ENCODE assay signal across 8 mouse cellular contexts in the genomic region with DNA sequence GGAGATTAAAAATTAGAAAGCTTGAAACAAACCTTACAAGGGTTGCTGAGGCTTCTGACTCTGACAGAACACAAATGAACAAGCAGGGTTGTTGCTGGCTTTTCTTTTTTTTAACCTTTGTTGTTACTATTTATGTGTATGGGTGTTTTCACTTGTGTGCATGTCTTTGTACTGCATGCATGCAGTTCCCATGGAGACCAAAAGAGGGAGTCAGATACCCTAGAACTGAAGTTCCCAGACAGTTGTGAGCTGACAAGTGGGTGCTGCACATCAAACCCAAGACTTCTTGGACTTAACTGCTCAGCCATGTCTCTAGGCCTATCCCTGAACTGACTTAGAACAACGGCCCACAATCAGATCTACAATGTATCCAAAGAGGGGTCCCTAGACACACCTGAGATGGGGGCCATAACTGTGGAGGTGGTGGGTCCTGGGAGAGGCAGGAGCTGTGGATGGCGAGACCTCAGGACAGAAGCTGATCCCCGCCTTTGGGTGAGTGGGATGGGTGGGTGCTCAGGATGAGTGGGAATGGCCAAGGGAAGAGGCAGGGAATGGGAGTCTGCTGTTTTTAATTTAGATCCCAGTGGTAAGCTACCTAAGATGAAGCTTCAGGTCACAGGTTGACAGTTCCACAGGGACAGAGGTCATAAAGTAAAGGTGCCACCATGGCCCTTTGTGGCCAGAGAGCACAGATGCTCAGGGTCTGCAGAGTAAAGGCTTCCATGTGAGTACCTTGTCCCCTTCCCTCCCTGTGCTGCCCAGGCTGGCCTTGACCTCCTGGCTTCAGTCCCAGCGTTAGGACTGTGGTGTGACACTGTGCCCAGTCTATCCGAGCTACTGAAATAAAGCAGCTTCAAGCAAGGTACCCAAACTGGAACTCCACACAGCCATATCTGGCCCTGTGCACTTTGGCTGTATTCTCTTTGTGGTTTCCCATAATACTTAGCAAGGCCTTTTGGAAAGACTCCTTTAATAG.
A peak's percentile ranks its signal among the peaks of the same experiment; 100 is the strongest.
DNase-seq lines count a peak whose midpoint lies in the region; ATAC-seq and TF ChIP-seq lines count a peak whose summit lies in the region.

No protein-coding gene starts in this region.

- H3K36me3 ChIP-seq in heart, embryonic 10.5 days = no peaks in the 10 kb centered on the region
- H3K36me3 ChIP-seq in liver, postnatal 0 days (replicated peaks; ENCODE audit: insufficient read depth, low read length) = no peaks in the 10 kb centered on the region

- no peak overlapping the region for H3K4me3 ChIP-seq in layer of hippocampus, adult 2 months
- peak overlapping the region; percentile 29; the same call in 1 of the 2 replicates for H3K4me3 ChIP-seq in heart, embryonic 10.5 days
- H3K4me3 ChIP-seq in liver, postnatal 0 days (ENCODE audit: low read depth, low read length) = no peak overlapping the region

- ATAC-seq in liver, postnatal 0 days = 0 out of 2 replicates have a peak, but pooled peaks have one; percentile 8

- WGBS in heart, embryonic 10.5 days = 81% methylated on average over 5 of the region's 5 CpGs
- 75% methylated on average over 5 of the region's 5 CpGs for WGBS in liver, postnatal 0 days (ENCODE audit: insufficient replicate concordance)

- no peaks in the 10 kb centered on the region for H3K27me3 ChIP-seq in heart, embryonic 10.5 days (ENCODE audit: insufficient read depth, poor library complexity, severe bottlenecking)
- H3K27me3 ChIP-seq in liver, postnatal 0 days (ENCODE audit: insufficient read depth, low read length) = no peaks in the 10 kb centered on the region

- DNase-seq in layer of hippocampus, adult 2 months (ENCODE audit: low spot score in 2 of 2) = no peak
- no peak for DNase-seq in layer of hippocampus, postnatal 25 days (ENCODE audit: extremely low spot score in 1 of 2, low spot score in 1 of 2)
- peak; percentile 73 for DNase-seq in R1 (ENCODE audit: low read depth, low spot score)
- no peak for DNase-seq in heart, embryonic 10.5 days (ENCODE audit: low spot score)
- DNase-seq in liver, postnatal 0 days = no peak
- no peak for DNase-seq in urinary bladder, adult 18-20 months (ENCODE audit: low spot score in 2 of 2)
- DNase-seq in lung, postnatal 10 days = no peak
- no peak for DNase-seq in spleen, postnatal 14 days (ENCODE audit: low spot score in 2 of 2)

- H3K9ac ChIP-seq in liver, postnatal 0 days (replicated peaks) = no peak overlapping the region

- H3K4me2 ChIP-seq in liver, postnatal 0 days (ENCODE audit: low read depth, low read length) = no peak overlapping the region

- no peaks in the 10 kb centered on the region for H3K9me3 ChIP-seq in heart, embryonic 10.5 days
- H3K9me3 ChIP-seq in liver, postnatal 0 days (ENCODE audit: low read length) = no peaks in the 10 kb centered on the region

- H3K27ac ChIP-seq in layer of hippocampus, adult 2 months = peak overlapping the region; percentile 29; the same call in 1 of the 2 replicates
- H3K27ac ChIP-seq in heart, embryonic 10.5 days = peak overlapping the region; percentile 88
- H3K27ac ChIP-seq in liver, postnatal 0 days (ENCODE audit: low read depth) = peak overlapping the region; percentile 84; the same call in 1 of the 2 replicates

- TF ChIP-seq EP300 in liver, postnatal 0 days (IDR thresholded peaks at IDR 0.05; ENCODE audit: low read depth) = no peak

- H3K4me1 ChIP-seq in heart, embryonic 10.5 days = peaks cover 79% of the 10 kb centered on the region
- H3K4me1 ChIP-seq in liver, postnatal 0 days (ENCODE audit: insufficient read depth) = peaks cover 16% of the 10 kb centered on the region

- TF ChIP-seq CTCF in layer of hippocampus, adult 2 months (conservative IDR thresholded peaks at IDR 0.05) = peak; percentile 68
- peak; percentile 46 for TF ChIP-seq CTCF in liver, postnatal 0 days (IDR thresholded peaks at IDR 0.05; ENCODE audit: low read depth)

Comparison
In these comparisons a context has a peak if more than half of its experiments do, and no peak if none do; other contexts are left out.
1. H3K27ac ChIP-seq: peak in every context shown above with its lines; median percentile 88 in heart, embryonic 10.5 days; 84 in liver, postnatal 0 days; 29 in layer of hippocampus, adult 2 months.